Mouse (Mus musculus): ENCODE data around the gene Olfr1474. TPM values are rescaled to one million over a fixed set of nuclear protein-coding genes. Genes with fewer than 3 reads are reported as not detected.
"Not testable (repeated sequence)": the region's sequence is repeated elsewhere in the genome, so short reads cannot be mapped to it uniquely, and the experiment has no call there.

Olfr1474 gene
- not detected in 2 replicates for polyA plus RNA-seq (2012; rRNA removed)

- not testable (repeated sequence) for H3K27me3 ChIP-seq (ENCODE audit: control insufficient read depth, insufficient read depth, low read length); H3K4me3 ChIP-seq (replicated peaks; ENCODE audit: insufficient read depth, low read depth, low read length); H3K27ac ChIP-seq (ENCODE audit: insufficient read depth, low read length); DNase-seq; H3K4me1 ChIP-seq (ENCODE audit: control insufficient read depth, insufficient read depth, low read length)
- 76% methylated on average over 4 of the region's 4 CpGs for WGBS
Observed at GRCm38 (mm10) chr19:13469265-13469664, at the start of gene Olfr1474. Gene Olfr1474, plus strand, starts transcription at chr19:13469565.

DNA sequence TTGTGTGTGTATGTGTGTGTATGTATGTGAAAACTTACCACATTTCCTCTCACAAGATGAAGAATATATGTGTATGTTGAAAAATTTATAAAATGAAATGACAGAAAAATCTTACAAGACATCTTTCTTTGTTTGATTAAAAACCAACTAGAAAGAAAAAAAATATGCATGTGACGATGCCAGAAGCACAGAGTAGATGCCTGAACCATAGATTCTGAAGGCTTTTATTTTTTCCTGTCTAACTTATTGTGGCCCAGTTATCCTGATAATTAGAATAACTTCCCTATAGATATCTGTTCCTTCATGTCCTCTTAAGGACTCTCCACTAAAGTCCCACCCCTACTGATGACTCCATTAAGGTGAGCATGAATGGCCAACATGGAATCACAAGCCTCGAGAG, 26.3 kb upstream of the Olfr1474 start, which contains the start of gene Olfr1471:
Gene Olfr1471 (plus strand): TSS at position 301 of the 400 bp plus-strand sequence.
- 54% methylated on average over 2 of the region's 2 CpGs for WGBS
- not testable (repeated sequence) for H3K4me1 ChIP-seq (ENCODE audit: control insufficient read depth, insufficient read depth, low read length); H3K27ac ChIP-seq (ENCODE audit: insufficient read depth, low read length); H3K27me3 ChIP-seq (ENCODE audit: control insufficient read depth, insufficient read depth, low read length); H3K4me3 ChIP-seq (replicated peaks; ENCODE audit: insufficient read depth, low read depth, low read length); DNase-seq

DNA sequence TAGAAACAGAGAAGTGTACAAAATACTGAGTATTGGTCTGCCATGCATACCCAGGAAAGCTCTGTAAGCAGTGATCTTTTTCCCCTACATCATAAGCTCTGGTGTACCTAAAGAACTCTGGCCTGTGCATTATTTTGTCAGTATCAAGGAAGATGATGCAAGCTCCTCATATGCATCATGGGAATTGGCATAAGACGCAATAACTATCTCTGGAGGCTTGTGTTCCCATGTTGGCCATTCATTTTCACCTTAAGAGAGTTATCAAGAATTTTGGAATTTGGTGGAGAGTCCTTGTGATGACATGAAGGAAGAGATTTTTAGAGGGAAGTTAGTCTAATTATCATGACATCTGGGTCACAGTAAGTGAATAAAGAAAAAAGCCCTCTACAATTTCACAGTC, 13.4 kb upstream of the Olfr1474 start, which contains the start of gene Olfr1472:
Gene Olfr1472 (minus strand): TSS at position 101 of the 400 bp plus-strand sequence.
- Histone ChIP-seq H3K4me3 (replicated peaks; ENCODE audit: insufficient read depth, low read depth, low read length) (no peak within 1 kb of the TSS), H3K4me1 (ENCODE audit: control insufficient read depth, insufficient read depth, low read length) (no peaks in the 10 kb centered on the region), H3K27ac (ENCODE audit: insufficient read depth, low read length) (no peak within 1 kb of the TSS), H3K27me3 (ENCODE audit: control insufficient read depth, insufficient read depth, low read length) (no peaks in the 10 kb centered on the region)
- TF ChIP-seq POLR2A (IDR thresholded peaks at IDR 0.05; ENCODE audit: borderline replicate concordance, insufficient read depth, low read length) (no peak), CTCF (IDR thresholded peaks at IDR 0.05; ENCODE audit: borderline replicate concordance, insufficient read depth, low read depth, low read length) (no peak)
- DNase-seq: no peak
- WGBS: 58% methylated on average over 1 of the region's 1 CpGs

- H3K4me1 ChIP-seq (ENCODE audit: control insufficient read depth, insufficient read depth, low read length): no peaks in the 10 kb centered on the region
- no peak within 1 kb of the TSS for H3K4me3 ChIP-seq (replicated peaks; ENCODE audit: insufficient read depth, low read depth, low read length)
- no peak for TF ChIP-seq POLR2A (IDR thresholded peaks at IDR 0.05; ENCODE audit: borderline replicate concordance, insufficient read depth, low read length)
- no peak for TF ChIP-seq CTCF (IDR thresholded peaks at IDR 0.05; ENCODE audit: borderline replicate concordance, insufficient read depth, low read depth, low read length)
- H3K27ac ChIP-seq (ENCODE audit: insufficient read depth, low read length): no peak within 1 kb of the TSS
- no peaks in the 10 kb centered on the region for H3K27me3 ChIP-seq (ENCODE audit: control insufficient read depth, insufficient read depth, low read length)
- no peak for DNase-seq
Observed at GRCm38 (mm10) chr19:13480096-13480495, 10.7 kb downstream of the Olfr1474 start, which contains the start of gene Olfr1475. Gene Olfr1475, minus strand, starts transcription at chr19:13480196.

DNA sequence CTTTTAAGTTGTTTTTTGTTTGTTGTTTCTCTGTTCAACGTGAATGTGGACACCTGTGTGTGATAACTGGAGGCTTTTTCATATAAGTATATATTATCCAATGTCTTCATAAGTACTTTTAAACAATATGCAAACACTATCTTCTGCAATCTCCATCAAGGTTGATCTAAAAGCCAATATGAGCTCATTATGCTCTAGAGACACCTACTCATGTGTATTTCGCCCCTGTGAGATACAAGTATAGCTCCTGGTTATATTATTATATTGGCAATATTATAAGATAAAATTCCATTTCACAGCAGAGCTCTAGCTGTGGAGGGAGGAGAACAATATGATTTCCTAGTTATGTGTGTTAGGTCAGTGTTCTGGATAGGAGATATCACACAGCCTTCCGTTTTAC, 30.9 kb downstream of the Olfr1474 start, which contains the start of gene Olfr1477:
Gene Olfr1477 (plus strand): TSS at position 301 of the 400 bp plus-strand sequence.
- Histone ChIP-seq H3K27ac (ENCODE audit: insufficient read depth, low read length) (no peak within 1 kb of the TSS), H3K27me3 (ENCODE audit: control insufficient read depth, insufficient read depth, low read length) (no peaks in the 10 kb centered on the region), H3K4me3 (replicated peaks; ENCODE audit: insufficient read depth, low read depth, low read length) (no peak within 1 kb of the TSS), H3K4me1 (ENCODE audit: control insufficient read depth, insufficient read depth, low read length) (no peaks in the 10 kb centered on the region)
- 66% methylated on average over 3 of the region's 3 CpGs for WGBS
- TF ChIP-seq CTCF (IDR thresholded peaks at IDR 0.05; ENCODE audit: borderline replicate concordance, insufficient read depth, low read depth, low read length) (no peak), POLR2A (IDR thresholded peaks at IDR 0.05; ENCODE audit: borderline replicate concordance, insufficient read depth, low read length) (no peak)
- DNase-seq: no peak

Other genes with a start within 250 kb of the Olfr1474 start
- gene Olfr1463, start 238.2 kb upstream of the Olfr1474 start, polyA plus RNA-seq (2012; rRNA removed): not detected in 2 replicates
- not detected in 2 replicates for gene Olfr1465, start 154.0 kb upstream of the Olfr1474 start, polyA plus RNA-seq (2012; rRNA removed)
- not detected in 2 replicates for gene Olfr1466, start 130.7 kb upstream of the Olfr1474 start, polyA plus RNA-seq (2012; rRNA removed)
- gene Olfr1467, start 107.3 kb upstream of the Olfr1474 start, polyA plus RNA-seq (2012; rRNA removed): not detected in 2 replicates
- not detected in 2 replicates for gene Olfr1469, start 61.7 kb upstream of the Olfr1474 start, polyA plus RNA-seq (2012; rRNA removed)
- not detected in 2 replicates for gene Olfr1471, start 26.2 kb upstream of the Olfr1474 start, polyA plus RNA-seq (2012; rRNA removed)
- gene Olfr1472, start 13.5 kb upstream of the Olfr1474 start, polyA plus RNA-seq (2012; rRNA removed): not detected in 2 replicates
- gene Olfr1475, start 10.6 kb downstream of the Olfr1474 start, polyA plus RNA-seq (2012; rRNA removed): not detected in 2 replicates
- not detected in 2 replicates for gene Olfr1477, start 31.0 kb downstream of the Olfr1474 start, polyA plus RNA-seq (2012; rRNA removed)
- not detected in 2 replicates for gene Olfr1480, start 58.3 kb downstream of the Olfr1474 start, polyA plus RNA-seq (2012; rRNA removed)
- gene Olfr1484, start 113.9 kb downstream of the Olfr1474 start, polyA plus RNA-seq (2012; rRNA removed): not detected in 2 replicates
- gene Olfr1487, start 147.8 kb downstream of the Olfr1474 start, polyA plus RNA-seq (2012; rRNA removed): not detected in 2 replicates
- gene Olfr1489, start 162.1 kb downstream of the Olfr1474 start, polyA plus RNA-seq (2012; rRNA removed): not detected in 2 replicates
- not detected in 2 replicates for gene Olfr1490, start 181.5 kb downstream of the Olfr1474 start, polyA plus RNA-seq (2012; rRNA removed)
- not detected in 2 replicates for gene Olfr1491, start 227.7 kb downstream of the Olfr1474 start, polyA plus RNA-seq (2012; rRNA removed)